Mouse (Mus musculus) activated CD4-positive, CD25-positive, alpha-beta regulatory T cell, adult 9 weeks (primary cell): ENCODE results near the gene Nucks1. TPM values are rescaled to one million over a fixed set of nuclear protein-coding genes. Genes with fewer than 3 reads are reported as not detected.

Source experiments
- polyA plus RNA-seq: library from polyadenylated mRNA; unstranded; fragments of 100-300 nt; shearing (Covaris generic); gene quantifications from one replicate; pipeline ENCODE4 v1.2.1, GENCODE M21; 2017

The Nucks1 gene
- 37.5 TPM for polyA plus RNA-seq

GRCm38 (mm10) chr1:131910001-131910648, at the start of gene Nucks1:
Gene Nucks1 (plus strand): TSS chr1:131910534.

GRCm38 (mm10) chr1:131867093-131867945, 43.0 kb upstream of the Nucks1 start, which contains the start of gene Rab29:
Gene Rab29 (plus strand): TSS chr1:131867224.

GRCm38 (mm10) chr1:131962606-131963084, 52.3 kb downstream of the Nucks1 start, which contains the start of gene Slc45a3:
Gene Slc45a3 (plus strand): TSS chr1:131962967.

Other genes starting within 250 kb of the Nucks1 start
- not detected for gene Rab7b, start 221.8 kb upstream of the Nucks1 start, polyA plus RNA-seq
- gene Slc26a9, start 166.5 kb upstream of the Nucks1 start, polyA plus RNA-seq: not detected
- 0.12 TPM for gene Pm20d1, start 113.2 kb upstream of the Nucks1 start, polyA plus RNA-seq
- 57.9 TPM for gene Slc41a1, start 83.0 kb upstream of the Nucks1 start, polyA plus RNA-seq
- gene Rab29, start 43.3 kb upstream of the Nucks1 start, polyA plus RNA-seq: 47.9 TPM
- 0.28 TPM for gene Slc45a3, start 52.4 kb downstream of the Nucks1 start, polyA plus RNA-seq
- 75.2 TPM for gene Elk4, start 97.1 kb downstream of the Nucks1 start, polyA plus RNA-seq
- gene Mfsd4a, start 157.5 kb downstream of the Nucks1 start, polyA plus RNA-seq: 98.5 TPM
- not detected for gene Cdk18, start 229.2 kb downstream of the Nucks1 start, polyA plus RNA-seq